Mouse (Mus musculus) common myeloid progenitor, adult 5-6 weeks (primary cell): ENCODE measurements around the gene Slc52a3. TPM values are rescaled to one million over a fixed set of nuclear protein-coding genes. Genes with fewer than 3 reads are reported as not detected.

Experiments
- ATAC-seq: replicated peaks from 2 replicates; pipeline ENCODE4 v1.8.0; 2016; ENCODE audit warnings: low read depth, mild to moderate bottlenecking, moderate TSS enrichment, inconsistent platforms; ENCODE audit not compliant: poor library complexity, severe bottlenecking
- total RNA-seq: library from RNA; stranded (forward); fragments of 200-1000, 187-1606 nt; gene quantifications from 2 replicates; pipeline ENCODE4 v1.2.3, GENCODE M21; 2017

The Slc52a3 gene
- 0.87 and 1.1 TPM in 2 replicates for total RNA-seq

- peak; percentile 55 for ATAC-seq
These were observed at the start of gene Slc52a3 for GRCm38 (mm10) chr2:151996229-151997189. TSS of gene Slc52a3 (plus strand) at chr2:151996511.

GRCm38 (mm10) chr2:151947617-151948016, 48.7 kb upstream of the Slc52a3 start:
- ATAC-seq: no peak

GRCm38 (mm10) chr2:151948311-151948710, 48.0 kb upstream of the Slc52a3 start:
- no peak for ATAC-seq

GRCm38 (mm10) chr2:151949082-151949774, 47.1 kb upstream of the Slc52a3 start:
- ATAC-seq: no peak

- ATAC-seq: no peak
These were observed 42.6 kb upstream of the Slc52a3 start for GRCm38 (mm10) chr2:151953665-151954064.

GRCm38 (mm10) chr2:151956500-151957137, 39.7 kb upstream of the Slc52a3 start:
- no peak for ATAC-seq

GRCm38 (mm10) chr2:151959274-151959673, 37.0 kb upstream of the Slc52a3 start:
- no peak for ATAC-seq

GRCm38 (mm10) chr2:151961284-151962196, 34.8 kb upstream of the Slc52a3 start:
- no peak for ATAC-seq

GRCm38 (mm10) chr2:151962474-151962873, 33.8 kb upstream of the Slc52a3 start:
- peak; percentile 46 for ATAC-seq

- ATAC-seq: no peak; the same call in 1 of the 2 replicates
These were observed 33.0 kb upstream of the Slc52a3 start for GRCm38 (mm10) chr2:151963319-151963718.

- no peak for ATAC-seq
These were observed 32.3 kb upstream of the Slc52a3 start for GRCm38 (mm10) chr2:151964052-151964451.

GRCm38 (mm10) chr2:151967176-151967750, 29.0 kb upstream of the Slc52a3 start:
- ATAC-seq: no peak

- ATAC-seq: no peak
These were observed 28.5 kb upstream of the Slc52a3 start for GRCm38 (mm10) chr2:151967792-151968191.

GRCm38 (mm10) chr2:151968451-151968850, 27.9 kb upstream of the Slc52a3 start:
- no peak for ATAC-seq

GRCm38 (mm10) chr2:151968986-151969385, 27.3 kb upstream of the Slc52a3 start:
- no peak for ATAC-seq

GRCm38 (mm10) chr2:151969396-151969795, 26.9 kb upstream of the Slc52a3 start:
- no peak for ATAC-seq

- ATAC-seq: peak; percentile 57
These were observed 25.8 kb upstream of the Slc52a3 start for GRCm38 (mm10) chr2:151970191-151971172.

- ATAC-seq: no peak
These were observed 24.6 kb upstream of the Slc52a3 start for GRCm38 (mm10) chr2:151971748-151972147.
